Mouse (Mus musculus): ENCODE results near the gene Rpl27a. TPM values are rescaled to one million over a fixed set of nuclear protein-coding genes. Genes with fewer than 3 reads are reported as not detected.

The Rpl27a gene
- 80.2 and 88.7 TPM in 2 replicates for polyA plus RNA-seq (2015; fragmentation: Nextera tagmentation; extraction: Ambion mirVana)

DNA sequence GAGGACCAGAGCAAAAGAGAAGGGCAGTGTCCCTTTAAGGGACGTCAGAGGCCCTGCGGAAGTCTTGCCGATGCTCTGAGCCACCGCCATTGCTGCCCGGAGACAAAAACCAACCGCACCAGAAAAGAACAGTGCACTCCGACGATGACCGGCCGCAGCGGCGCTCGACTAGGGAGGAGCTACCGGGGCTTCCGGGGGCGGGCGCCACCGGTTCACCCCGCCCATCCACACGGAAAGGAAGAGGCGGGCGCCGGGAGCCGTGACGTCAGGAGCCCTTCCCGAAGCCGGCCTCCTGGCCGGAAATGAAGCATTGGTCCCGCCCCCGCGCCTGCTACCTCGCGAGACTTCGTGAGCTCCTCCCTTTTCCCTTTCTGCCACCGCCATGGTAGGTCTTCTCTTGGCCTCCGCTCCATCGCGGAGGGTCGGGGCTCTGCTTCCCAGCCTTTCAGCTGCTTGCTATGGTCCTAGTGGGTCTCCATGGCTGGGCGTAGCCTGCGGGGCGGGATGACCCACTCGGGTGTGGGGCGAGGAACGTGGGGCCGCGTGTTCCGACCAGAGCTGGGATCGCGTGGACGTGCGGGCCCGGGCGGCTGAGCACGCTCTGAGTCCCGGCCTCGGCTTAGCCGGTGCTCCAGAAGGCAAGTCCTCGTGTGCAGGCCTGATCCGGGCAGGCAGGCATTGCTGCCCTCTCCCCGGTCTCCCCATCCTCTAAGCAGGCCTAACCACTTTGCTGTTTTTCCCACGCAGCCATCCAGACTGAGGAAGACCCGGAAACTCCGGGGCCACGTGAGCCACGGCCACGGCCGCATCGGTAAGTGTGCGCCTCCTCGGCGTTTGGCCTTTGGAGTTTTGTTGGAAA, at the start of gene Rpl27a:
Gene Rpl27a, plus strand, starts transcription at position 310 of the 859 bp plus-strand sequence.

DNA sequence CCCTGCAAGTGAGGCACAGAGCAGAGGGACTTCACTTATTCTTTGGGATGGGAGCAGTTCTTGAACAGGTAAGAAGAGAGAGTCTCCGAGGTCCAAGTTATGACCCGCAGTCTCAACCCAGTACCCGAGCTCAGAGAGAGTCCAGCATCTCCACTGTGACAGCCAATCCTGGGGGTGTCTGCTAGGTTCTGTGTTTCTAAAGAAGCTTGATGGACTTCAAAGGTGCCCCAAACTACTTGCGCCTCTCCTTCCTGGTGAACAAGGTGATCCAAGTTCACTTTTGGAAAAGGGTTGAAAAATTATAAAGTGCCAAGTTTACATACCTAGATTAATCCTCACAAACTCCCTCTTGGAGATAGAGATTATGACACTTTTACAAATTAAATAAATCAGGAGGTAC, 10.9 kb upstream of the Rpl27a start, which contains the start of gene Trim66:
Gene Trim66, minus strand, starts transcription at position 101 of the 400 bp plus-strand sequence.

Small RNA genes within 50 kb of the gene (microRNA-seq; reads per million reads assigned to microRNA genes)
- gene Gm47284: 0 reads per million in 2 experiments

Other genes starting within 250 kb of the Rpl27a start
- 0.27 and 0.35 TPM in 2 replicates for gene Stk33, start 80.1 kb upstream of the Rpl27a start, polyA plus RNA-seq (2015; fragmentation: Nextera tagmentation; extraction: Ambion mirVana)
- gene Trim66, start 11.0 kb upstream of the Rpl27a start, polyA plus RNA-seq (2015; fragmentation: Nextera tagmentation; extraction: Ambion mirVana): 0.04 and 0.09 TPM in 2 replicates
- 23.9 and 26.7 TPM in 2 replicates for gene St5, start 184.5 kb downstream of the Rpl27a start, polyA plus RNA-seq (2015; fragmentation: Nextera tagmentation; extraction: Ambion mirVana)
- gene Akip1, start 184.5 kb downstream of the Rpl27a start, polyA plus RNA-seq (2015; fragmentation: Nextera tagmentation; extraction: Ambion mirVana): 18.5 and 24.4 TPM in 2 replicates
- 0.44 and 0.49 TPM in 2 replicates for gene BC051019, start 204.7 kb downstream of the Rpl27a start, polyA plus RNA-seq (2015; fragmentation: Nextera tagmentation; extraction: Ambion mirVana)
- 0.19 TPM in 1 of 2 replicates, not detected in the other for gene Ascl3, start 212.6 kb downstream of the Rpl27a start, polyA plus RNA-seq (2015; fragmentation: Nextera tagmentation; extraction: Ambion mirVana)
- 47.4 and 52.1 TPM in 2 replicates for gene Tmem9b, start 233.7 kb downstream of the Rpl27a start, polyA plus RNA-seq (2015; fragmentation: Nextera tagmentation; extraction: Ambion mirVana)

Measured in skeletal muscle tissue, postnatal 0 days (tissue).